Mouse (Mus musculus) stomach, embryonic 14.5 days (tissue): Measurements from ENCODE around the gene Tent5c. TPM values are rescaled to one million over a fixed set of nuclear protein-coding genes. Genes with fewer than 3 reads are reported as not detected.

Source experiments
- ATAC-seq: fragments of 200-750 bp; cut with Nextera tagmentation; 2 replicates; pipeline ENCODE4 v1.8.0; 2017; ENCODE audit warnings: low read depth, moderate TSS enrichment; ENCODE audit not compliant: insufficient number of reproducible peaks, insufficient read depth, low FRiP score
- H3K27ac ChIP-seq: fragments of 300-500 bp; sonication (generic); 2 replicates; pipeline ENCODE4 v1.5.1; 2014; ENCODE audit warnings: mild to moderate bottlenecking, low read length, moderate library complexity, mixed read lengths
- H3K27me3 ChIP-seq: fragments of 300-500 bp; sonication (generic); 2 replicates; pipeline ENCODE4 v1.6.1; 2014; ENCODE audit warnings: low read length, control low read depth, mixed read lengths; ENCODE audit not compliant: control insufficient read depth, insufficient read depth
- H3K36me3 ChIP-seq: fragments of 300-500 bp; sonication (generic); 2 replicates; pipeline ENCODE4 v1.6.1; 2014; ENCODE audit warnings: mild to moderate bottlenecking, control low read depth, low read length, moderate library complexity, mixed read lengths; ENCODE audit not compliant: control insufficient read depth, insufficient read depth
- H3K4me1 ChIP-seq: fragments of 300-500 bp; sonication (generic); 2 replicates; pipeline ENCODE4 v1.6.1; 2014; ENCODE audit warnings: low read length, control low read depth, mixed read lengths; ENCODE audit not compliant: control insufficient read depth, insufficient read depth
- H3K4me2 ChIP-seq: fragments of 300-500 bp; sonication (generic); replicated peaks from 2 replicates; pipeline ENCODE4 v1.6.1; 2014; ENCODE audit warnings: low read depth, low read length, control low read depth
- H3K4me3 ChIP-seq: fragments of 300-500 bp; sonication (generic); 2 replicates; pipeline ENCODE4 v1.5.1; 2014; ENCODE audit warnings: low read depth, low read length, control low read depth
- H3K9ac ChIP-seq: fragments of 300-500 bp; sonication (generic); replicated peaks from 2 replicates; pipeline ENCODE4 v1.6.1; 2014; ENCODE audit warnings: low read depth, mild to moderate bottlenecking, control low read depth, low read length, moderate library complexity, mixed read lengths
- H3K9me3 ChIP-seq: fragments of 300-500 bp; sonication (generic); 2 replicates; pipeline ENCODE4 v1.6.1; 2016; ENCODE audit warnings: low read depth, low read length, control low read depth; ENCODE audit not compliant: control insufficient read depth
- WGBS: fragments of 180-500 bp; shearing (Covaris S2); extraction: QIAGEN DNeasy Blood & Tissue Kit; methylation state at CpG from one replicate; pipeline ENCODE4 v1.1.7; 2014; 5-methylcytosine and 5-hydroxymethylcytosine counted together
- polyA plus RNA-seq: library from polyadenylated mRNA; unstranded; fragments of >200 nt; fragmentation: Nextera tagmentation; extraction: Ambion mirVana; gene quantifications from 2 replicates; pipeline ENCODE4 v1.2.1, GENCODE M21; 2014

The Tent5c gene
- polyA plus RNA-seq, 1 experiment from 2014 or later = 4.8 TPM

DNA sequence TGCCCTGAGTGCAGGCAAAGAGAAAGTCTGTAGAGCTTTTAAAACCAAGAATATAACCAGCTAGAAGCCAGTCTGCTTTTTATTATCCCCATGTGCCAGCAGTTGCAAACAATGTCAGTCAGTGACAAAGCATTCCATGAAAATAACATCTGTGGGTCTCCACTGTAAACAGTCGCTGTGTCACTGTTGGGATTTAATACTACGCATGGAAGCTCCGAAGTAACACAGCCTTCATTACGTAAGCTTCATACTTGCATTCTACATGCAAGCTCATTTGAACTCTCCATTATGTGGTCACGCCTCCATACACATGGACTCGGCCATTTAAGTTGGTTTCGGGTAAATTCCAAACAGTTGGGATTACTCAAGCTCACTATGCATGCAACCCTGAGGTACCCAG is 77.2 kb downstream of the Tent5c start:
- WGBS = 76% methylated on average over 7 of the region's 7 CpGs
- ATAC-seq = no peak

DNA sequence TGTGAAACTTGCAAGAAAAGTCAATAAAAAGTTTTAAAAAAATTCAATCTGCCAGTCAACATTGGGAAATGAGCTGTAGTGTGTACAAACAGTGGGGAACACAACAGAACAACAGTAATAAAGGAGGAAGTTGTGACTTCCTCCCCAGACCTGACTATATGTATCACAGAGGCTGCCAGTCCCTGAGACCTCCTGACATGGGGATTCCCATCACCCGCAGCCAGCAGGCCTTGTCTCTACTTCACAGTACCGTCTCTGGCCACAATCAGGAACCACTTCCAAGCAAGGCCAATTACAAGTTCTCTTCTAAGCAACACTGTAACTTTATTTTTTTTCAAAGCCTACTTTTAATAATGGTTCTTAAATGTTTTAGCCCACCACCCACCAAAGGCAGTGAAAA is 79.8 kb downstream of the Tent5c start:
- no peak for ATAC-seq
- H3K4me3 ChIP-seq = no peak overlapping the region
- no peaks in the 10 kb centered on the region for H3K4me1 ChIP-seq
- H3K4me2 ChIP-seq = no peak overlapping the region
- WGBS = 77% methylated on average over 2 of the region's 2 CpGs
- H3K27me3 ChIP-seq = no peaks in the 10 kb centered on the region
- no peaks in the 10 kb centered on the region for H3K36me3 ChIP-seq
- no peak overlapping the region for H3K9ac ChIP-seq
- no peak overlapping the region for H3K27ac ChIP-seq
- no peaks in the 10 kb centered on the region for H3K9me3 ChIP-seq

More for the DNA sequence above, 77.2 kb downstream of the Tent5c start:
- H3K36me3 ChIP-seq = no peaks in the 10 kb centered on the region
- no peaks in the 10 kb centered on the region for H3K27me3 ChIP-seq
- no peaks in the 10 kb centered on the region for H3K9me3 ChIP-seq
- H3K27ac ChIP-seq = no peak overlapping the region
- H3K4me2 ChIP-seq = no peak overlapping the region
- no peak overlapping the region for H3K4me3 ChIP-seq
- H3K4me1 ChIP-seq = no peaks in the 10 kb centered on the region
- H3K9ac ChIP-seq = no peak overlapping the region

DNA sequence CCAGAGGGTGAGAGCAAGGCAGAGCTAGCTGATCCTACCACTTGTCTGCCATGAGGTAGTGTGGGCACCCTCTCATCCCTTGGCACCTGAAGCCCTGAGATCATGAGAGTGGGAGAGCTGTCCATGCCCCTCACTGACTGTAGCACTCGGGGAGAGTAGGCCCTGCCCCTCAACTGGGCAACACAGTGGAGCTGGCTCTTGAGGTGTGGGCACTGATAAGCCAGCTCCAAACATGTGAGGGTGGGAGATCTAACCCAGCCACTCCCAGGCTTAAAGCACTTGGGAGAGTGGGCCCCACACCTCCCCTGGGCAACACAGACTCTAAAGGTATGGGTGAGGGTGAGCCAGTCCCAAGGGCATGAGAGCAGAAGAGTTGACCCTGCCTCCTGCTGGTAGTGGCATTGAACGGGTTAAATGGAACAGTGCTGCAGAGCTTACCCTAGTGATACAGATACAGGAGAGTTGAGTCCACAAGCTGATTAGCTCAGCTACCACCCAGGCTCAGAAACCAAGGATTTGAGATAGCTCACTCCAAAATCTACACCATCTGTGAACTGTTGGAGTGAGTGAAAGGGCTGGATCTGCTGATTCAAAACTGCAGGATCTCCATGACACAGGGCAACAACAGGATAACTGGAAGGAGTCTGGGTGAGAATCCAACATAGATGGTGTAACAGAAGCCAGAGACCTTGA is 80.6 kb downstream of the Tent5c start:
- H3K4me3 ChIP-seq = no peak overlapping the region
- WGBS = 78% methylated on average over 2 of the region's 2 CpGs
- no peaks in the 10 kb centered on the region for H3K36me3 ChIP-seq
- H3K4me1 ChIP-seq = no peaks in the 10 kb centered on the region
- no peaks in the 10 kb centered on the region for H3K27me3 ChIP-seq
- no peak overlapping the region for H3K9ac ChIP-seq
- H3K4me2 ChIP-seq = no peak overlapping the region
- H3K9me3 ChIP-seq = no peaks in the 10 kb centered on the region
- no peak overlapping the region for H3K27ac ChIP-seq
- ATAC-seq = 0 out of 2 replicates have a peak, but pooled peaks have one; percentile 46

DNA sequence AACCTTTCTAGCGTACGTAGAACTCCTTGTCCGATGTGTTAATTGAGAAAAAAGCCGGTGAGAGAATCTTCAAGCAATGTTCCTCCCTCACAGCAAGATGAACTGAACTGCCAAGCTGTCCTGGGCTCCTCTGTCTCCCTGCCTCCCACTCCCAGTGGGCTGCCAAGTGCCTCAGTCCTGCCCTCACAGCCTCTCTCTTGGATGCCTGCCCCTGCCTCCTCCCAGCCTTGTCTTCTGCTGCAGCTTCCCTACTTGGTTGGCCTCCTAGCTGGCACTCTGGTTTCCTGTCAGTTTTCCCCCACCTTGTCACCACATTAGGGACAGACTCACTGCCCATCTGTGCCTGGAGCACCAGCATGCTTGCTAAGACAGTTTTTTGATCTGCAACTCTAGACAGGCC is 86.5 kb downstream of the Tent5c start:
- Histone ChIP-seq H3K36me3 (no peaks in the 10 kb centered on the region), H3K27me3 (no peaks in the 10 kb centered on the region), H3K4me2 (no peak overlapping the region), H3K27ac (no peak overlapping the region), H3K4me3 (no peak overlapping the region), H3K4me1 (no peaks in the 10 kb centered on the region), H3K9me3 (no peaks in the 10 kb centered on the region), H3K9ac (no peak overlapping the region)
- ATAC-seq = no peak
- WGBS = 91% methylated on average over 4 of the region's 4 CpGs

Other genes starting within 250 kb of the Tent5c start
- gene Man1a2, start 196.2 kb upstream of the Tent5c start, polyA plus RNA-seq = 77.2 and 96.4 TPM in 2 replicates